Mouse (Mus musculus) macrophage (primary cell): ENCODE results near the gene Rbks. TPM values are rescaled to one million over a fixed set of nuclear protein-coding genes. Genes with fewer than 3 reads are reported as not detected.

Experiments used
- H3K27ac ChIP-seq: fragments of 350-480 bp; formaldehyde crosslinking; 2 replicates; pipeline ENCODE4 v1.9.0; 2021
- H3K36me3 ChIP-seq: fragments of 350-480 bp; formaldehyde crosslinking; 2 replicates; pipeline ENCODE4 v1.9.0; 2021; ENCODE audit errors: inconsistent target
- H3K4me3 ChIP-seq: fragments of 350-480 bp; formaldehyde crosslinking; 2 replicates; pipeline ENCODE4 v1.9.0; 2021; ENCODE audit errors: inconsistent target
- H3K79me2 ChIP-seq: fragments of 350-480 bp; formaldehyde crosslinking; 2 replicates; pipeline ENCODE4 v1.9.0; 2021; ENCODE audit errors: inconsistent target
- WGBS: methylation state at CpG from one replicate; pipeline ENCODE4 v1.1.7; 2026; ENCODE audit warnings: inconsistent platforms; ENCODE audit not compliant: missing documents; 5-methylcytosine and 5-hydroxymethylcytosine counted together
- polyA plus RNA-seq: library from polyadenylated mRNA; stranded (reverse); fragments of 250-400 nt; gene quantifications from 3 replicates; pipeline ENCODE4 v1.2.4, GENCODE M21; 2018; ENCODE audit warnings: inconsistent platforms

The Rbks gene
- polyA plus RNA-seq, 1 experiment from 2014 or later = 13.3 TPM

GRCm38 (mm10) chr5:31627562-31628526, 69.6 kb downstream of the Rbks start:
- 89% methylated on average over 9 of the region's 9 CpGs for WGBS
- Histone ChIP-seq H3K36me3 (no peaks in the 10 kb centered on the region), H3K27ac (no peak overlapping the region), H3K79me2 (no peaks in the 10 kb centered on the region), H3K4me3 (no peak overlapping the region)

DNA sequence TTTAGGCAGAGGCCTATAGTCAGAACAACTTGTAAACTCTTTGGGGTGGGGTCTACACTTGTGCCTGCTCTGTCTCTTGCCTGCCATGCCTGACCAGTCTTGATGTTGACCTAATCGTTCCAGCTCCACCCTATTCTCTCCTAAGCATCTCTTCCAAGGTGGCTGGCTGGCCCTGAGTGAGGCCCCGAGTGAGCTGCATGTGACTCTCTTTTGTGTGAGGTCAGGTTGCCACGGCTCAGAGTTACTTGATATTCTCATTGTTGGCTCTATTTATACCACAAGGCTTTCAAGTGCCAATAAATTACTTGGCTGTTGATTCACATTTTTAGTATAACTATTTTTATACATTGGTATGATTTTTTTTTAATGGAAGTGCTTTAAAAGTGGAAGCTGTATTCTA, 70.3 kb downstream of the Rbks start:
- Histone ChIP-seq H3K79me2 (no peaks in the 10 kb centered on the region), H3K27ac (no peak overlapping the region), H3K36me3 (peaks cover 1% of the 10 kb centered on the region; the same call in 1 of the 2 replicates), H3K4me3 (no peak overlapping the region)
- WGBS = 75% methylated on average over 3 of the region's 3 CpGs

DNA sequence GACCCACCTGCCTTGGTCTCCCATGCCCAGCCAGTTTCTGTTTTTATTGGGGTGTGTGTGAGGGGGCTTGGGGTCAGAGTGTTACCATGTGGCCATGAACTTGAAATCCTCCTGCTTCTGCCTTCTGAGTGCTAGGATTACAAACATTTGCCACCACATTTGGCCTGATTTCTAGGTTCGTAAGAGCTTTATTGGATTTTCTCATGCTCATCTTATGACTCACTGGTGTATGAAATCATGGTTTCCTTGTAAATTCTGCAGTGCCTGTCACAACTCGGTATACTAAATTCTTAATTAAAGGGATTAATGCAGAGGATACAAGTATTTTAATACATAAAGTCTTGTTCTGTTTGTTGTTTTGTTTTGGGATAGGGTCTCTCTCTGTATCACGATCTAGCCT, 77.1 kb downstream of the Rbks start:
- H3K36me3 ChIP-seq = peaks cover 41% of the 10 kb centered on the region
- peaks cover 58% of the 10 kb centered on the region for H3K79me2 ChIP-seq
- H3K27ac ChIP-seq = no peak overlapping the region
- WGBS = 91% methylated on average over 3 of the region's 3 CpGs
- H3K4me3 ChIP-seq = no peak overlapping the region

GRCm38 (mm10) chr5:31614339-31615025, 82.9 kb downstream of the Rbks start:
- H3K27ac ChIP-seq = peak overlapping the region; percentile 28
- 3% methylated on average over 6 of the region's 6 CpGs for WGBS
- peaks cover 48% of the 10 kb centered on the region for H3K79me2 ChIP-seq
- peak overlapping the region; percentile 40 for H3K4me3 ChIP-seq
- H3K36me3 ChIP-seq = peaks cover 20% of the 10 kb centered on the region

- under 1% methylated on average over 26 of the region's 37 CpGs for WGBS
- Histone ChIP-seq H3K27ac (peak overlapping the region; percentile 44), H3K79me2 (peaks cover 42% of the 10 kb centered on the region), H3K36me3 (peaks cover 19% of the 10 kb centered on the region), H3K4me3 (peak overlapping the region; percentile 40)
Measured at GRCm38 (mm10) chr5:31613852-31614286, 83.6 kb downstream of the Rbks start.

- peaks cover 3% of the 10 kb centered on the region; the same call in 1 of the 2 replicates for H3K36me3 ChIP-seq
- H3K4me3 ChIP-seq = no peak overlapping the region
- WGBS = 60% methylated on average over 1 of the region's 1 CpGs
- H3K79me2 ChIP-seq = peaks cover 15% of the 10 kb centered on the region
- H3K27ac ChIP-seq = no peak overlapping the region
Measured at GRCm38 (mm10) chr5:31611186-31611585, 86.2 kb downstream of the Rbks start.

- peaks cover 9% of the 10 kb centered on the region for H3K79me2 ChIP-seq
- H3K4me3 ChIP-seq = no peak overlapping the region
- 87% methylated on average over 13 of the region's 13 CpGs for WGBS
- H3K36me3 ChIP-seq = no peaks in the 10 kb centered on the region
- no peak overlapping the region for H3K27ac ChIP-seq
Measured at GRCm38 (mm10) chr5:31610376-31611086, 86.9 kb downstream of the Rbks start.

DNA sequence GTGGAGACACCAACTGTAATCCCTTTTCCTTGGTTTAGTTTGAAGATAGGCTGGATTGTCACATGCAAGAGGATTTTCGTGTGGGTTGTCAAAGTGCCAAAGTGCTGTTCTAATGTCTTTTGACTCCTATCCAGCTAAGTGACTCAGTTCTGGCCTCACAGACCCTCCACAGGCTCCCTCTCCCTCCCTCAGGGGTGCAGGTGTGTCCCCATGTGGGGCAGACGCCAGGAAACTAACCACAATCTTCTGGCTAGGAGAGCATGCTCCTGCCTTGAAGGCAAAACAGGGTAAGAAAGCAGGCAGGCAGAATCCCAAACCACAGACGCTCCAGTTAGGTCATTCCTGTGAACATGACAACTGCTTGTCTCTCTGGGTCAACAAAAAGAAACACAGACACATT, 91.3 kb downstream of the Rbks start:
- H3K27ac ChIP-seq = no peak overlapping the region
- H3K36me3 ChIP-seq = no peaks in the 10 kb centered on the region
- H3K4me3 ChIP-seq = no peak overlapping the region
- H3K79me2 ChIP-seq = no peaks in the 10 kb centered on the region
- WGBS = 52% methylated on average over 3 of the region's 3 CpGs

GRCm38 (mm10) chr5:31603766-31604165, 93.7 kb downstream of the Rbks start:
- no peaks in the 10 kb centered on the region for H3K36me3 ChIP-seq
- no peak overlapping the region for H3K27ac ChIP-seq
- no peaks in the 10 kb centered on the region for H3K79me2 ChIP-seq
- 94% methylated on average over 6 of the region's 6 CpGs for WGBS
- H3K4me3 ChIP-seq = no peak overlapping the region

DNA sequence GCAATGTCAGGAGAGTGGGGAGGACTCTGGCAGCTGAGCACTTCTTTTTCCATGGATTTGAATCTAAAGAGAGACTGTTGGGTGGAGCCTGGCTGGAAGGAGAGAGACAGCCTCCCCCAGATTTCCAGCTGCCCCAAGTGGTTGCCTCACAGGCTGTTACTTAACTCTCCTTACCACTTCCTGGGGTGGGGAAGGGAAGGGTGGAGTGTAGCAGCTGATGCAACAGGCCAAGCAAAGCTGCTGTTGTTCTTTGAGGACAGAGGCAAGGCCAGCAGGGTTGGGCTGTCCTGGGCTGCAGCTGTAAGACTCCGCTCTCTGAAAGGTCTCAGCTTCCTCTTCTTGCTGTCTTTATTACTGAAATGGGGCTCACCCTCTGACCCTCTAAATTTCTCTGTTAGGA, 95.0 kb downstream of the Rbks start:
- no peaks in the 10 kb centered on the region for H3K79me2 ChIP-seq
- H3K4me3 ChIP-seq = no peak overlapping the region
- peak overlapping the region; percentile 87 for H3K27ac ChIP-seq
- WGBS = 0% methylated on average over 1 of the region's 1 CpGs
- H3K36me3 ChIP-seq = no peaks in the 10 kb centered on the region

GRCm38 (mm10) chr5:31601162-31601722, 96.2 kb downstream of the Rbks start:
- no peak overlapping the region for H3K27ac ChIP-seq
- no peaks in the 10 kb centered on the region for H3K79me2 ChIP-seq
- WGBS = 91% methylated on average over 7 of the region's 7 CpGs
- H3K4me3 ChIP-seq = no peak overlapping the region
- H3K36me3 ChIP-seq = no peaks in the 10 kb centered on the region

GRCm38 (mm10) chr5:31599161-31599560, 98.3 kb downstream of the Rbks start:
- no peak overlapping the region for H3K27ac ChIP-seq

GRCm38 (mm10) chr5:31598579-31598978, 98.8 kb downstream of the Rbks start:
- 81% methylated on average over 4 of the region's 4 CpGs for WGBS
- Histone ChIP-seq H3K79me2 (no peaks in the 10 kb centered on the region), H3K36me3 (no peaks in the 10 kb centered on the region), H3K4me3 (no peak overlapping the region), H3K27ac (no peak overlapping the region)

More at GRCm38 (mm10) chr5:31599161-31599560, 98.3 kb downstream of the Rbks start:
- Histone ChIP-seq H3K36me3 (no peaks in the 10 kb centered on the region), H3K79me2 (no peaks in the 10 kb centered on the region), H3K4me3 (no peak overlapping the region)
- 82% methylated on average over 2 of the region's 2 CpGs for WGBS

DNA sequence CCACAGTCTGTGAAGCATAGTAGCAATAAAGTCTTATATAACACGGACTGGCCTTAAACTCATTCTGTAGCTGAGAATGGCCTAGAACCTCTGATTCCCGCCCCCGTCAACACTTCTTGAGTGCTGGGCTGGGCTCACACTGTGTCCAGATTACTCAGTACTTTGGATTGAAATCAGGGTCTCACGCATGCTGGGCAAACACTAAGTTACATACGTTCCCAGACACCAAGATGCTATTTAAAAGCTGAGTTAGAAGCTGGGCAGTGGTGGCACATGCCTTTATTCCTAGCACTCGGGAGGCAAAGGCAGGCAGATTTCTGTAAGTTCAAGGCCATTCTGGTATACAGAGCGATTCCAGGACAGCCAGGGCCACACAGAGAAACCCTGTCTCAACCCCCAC, 99.3 kb downstream of the Rbks start:
- H3K4me3 ChIP-seq = no peak overlapping the region
- no peak overlapping the region for H3K27ac ChIP-seq
- H3K36me3 ChIP-seq = no peaks in the 10 kb centered on the region
- no peaks in the 10 kb centered on the region for H3K79me2 ChIP-seq
- WGBS = 87% methylated on average over 7 of the region's 7 CpGs
